Mouse (Mus musculus): Measurements from ENCODE around the gene B4galt4. TPM values are rescaled to one million over a fixed set of nuclear protein-coding genes. Genes with fewer than 3 reads are reported as not detected.

B4galt4 gene
- polyA plus RNA-seq, 1 experiment = 18.0 TPM

GRCm38 (mm10) chr16:38724256-38724655, 17.8 kb upstream of the B4galt4 start:
- Histone ChIP-seq H3K4me1 (ENCODE audit: control insufficient read depth, insufficient read depth, low read length) (peaks cover 5% of the 10 kb centered on the region), H3K4me3 (replicated peaks; ENCODE audit: extremely low read depth, low read depth, low read length) (no peak overlapping the region)
- no peak for TF ChIP-seq CTCF (IDR thresholded peaks at IDR 0.05; ENCODE audit: insufficient read depth, low read length)
- TF ChIP-seq POLR2A (IDR thresholded peaks at IDR 0.05; ENCODE audit: borderline replicate concordance, extremely low read depth, low read depth, low read length) = no peak
- DNase-seq = peak; percentile 7
- 47% methylated on average over 8 of the region's 8 CpGs for WGBS

GRCm38 (mm10) chr16:38724974-38725373, 17.1 kb upstream of the B4galt4 start:
- TF ChIP-seq POLR2A (IDR thresholded peaks at IDR 0.05; ENCODE audit: borderline replicate concordance, extremely low read depth, low read depth, low read length) = peak; percentile 33; the same call in 1 of the 2 replicates
- TF ChIP-seq CTCF (IDR thresholded peaks at IDR 0.05; ENCODE audit: insufficient read depth, low read length) = no peak
- peaks cover 9% of the 10 kb centered on the region for H3K4me1 ChIP-seq (ENCODE audit: control insufficient read depth, insufficient read depth, low read length)
- H3K4me3 ChIP-seq (replicated peaks; ENCODE audit: extremely low read depth, low read depth, low read length) = peak overlapping the region; percentile 24
- whole genome bisulfite sequencing = 42% methylated on average over 13 of the region's 13 CpGs
- peak; percentile 17 for DNase-seq

- 94% methylated on average over 15 of the region's 15 CpGs for WGBS
- DNase-seq = peak; percentile 1
- peaks cover 15% of the 10 kb centered on the region for H3K4me1 ChIP-seq (ENCODE audit: control insufficient read depth, insufficient read depth, low read length)
- no peak for TF ChIP-seq POLR2A (IDR thresholded peaks at IDR 0.05; ENCODE audit: borderline replicate concordance, extremely low read depth, low read depth, low read length)
- H3K4me3 ChIP-seq (replicated peaks; ENCODE audit: extremely low read depth, low read depth, low read length) = no peak overlapping the region
Observed at GRCm38 (mm10) chr16:38728576-38729132, 13.4 kb upstream of the B4galt4 start.

- TF ChIP-seq POLR2A (IDR thresholded peaks at IDR 0.05; ENCODE audit: borderline replicate concordance, extremely low read depth, low read depth, low read length) = no peak
- TF ChIP-seq CTCF (IDR thresholded peaks at IDR 0.05; ENCODE audit: insufficient read depth, low read length) = no peak
- DNase-seq = peak; percentile 9
- WGBS = 54% methylated on average over 6 of the region's 6 CpGs
- H3K4me1 ChIP-seq (ENCODE audit: control insufficient read depth, insufficient read depth, low read length) = peaks cover 15% of the 10 kb centered on the region
- H3K4me3 ChIP-seq (replicated peaks; ENCODE audit: extremely low read depth, low read depth, low read length) = no peak overlapping the region
Observed at GRCm38 (mm10) chr16:38729139-38729538, 12.9 kb upstream of the B4galt4 start.

- DNase-seq = peak; percentile 18
Observed at GRCm38 (mm10) chr16:38729610-38730288, 12.3 kb upstream of the B4galt4 start.

GRCm38 (mm10) chr16:38730921-38731320, 11.1 kb upstream of the B4galt4 start:
- no peak for TF ChIP-seq POLR2A (IDR thresholded peaks at IDR 0.05; ENCODE audit: borderline replicate concordance, extremely low read depth, low read depth, low read length)
- no peak for TF ChIP-seq CTCF (IDR thresholded peaks at IDR 0.05; ENCODE audit: insufficient read depth, low read length)
- H3K4me3 ChIP-seq (replicated peaks; ENCODE audit: extremely low read depth, low read depth, low read length) = no peak overlapping the region
- DNase-seq = peak; percentile 3
- H3K4me1 ChIP-seq (ENCODE audit: control insufficient read depth, insufficient read depth, low read length) = peaks cover 12% of the 10 kb centered on the region
- 24% methylated on average over 8 of the region's 8 CpGs for WGBS

More at GRCm38 (mm10) chr16:38729610-38730288, 12.3 kb upstream of the B4galt4 start:
- Histone ChIP-seq H3K4me1 (ENCODE audit: control insufficient read depth, insufficient read depth, low read length) (peaks cover 15% of the 10 kb centered on the region), H3K4me3 (replicated peaks; ENCODE audit: extremely low read depth, low read depth, low read length) (peak overlapping the region; percentile 69)
- peak; percentile 20; the same call in 1 of the 2 replicates for TF ChIP-seq CTCF (IDR thresholded peaks at IDR 0.05; ENCODE audit: insufficient read depth, low read length)
- TF ChIP-seq POLR2A (IDR thresholded peaks at IDR 0.05; ENCODE audit: borderline replicate concordance, extremely low read depth, low read depth, low read length) = 0 out of 2 replicates have a peak, but pooled peaks have one; percentile 16
- 19% methylated on average over 15 of the region's 15 CpGs for WGBS

DNA sequence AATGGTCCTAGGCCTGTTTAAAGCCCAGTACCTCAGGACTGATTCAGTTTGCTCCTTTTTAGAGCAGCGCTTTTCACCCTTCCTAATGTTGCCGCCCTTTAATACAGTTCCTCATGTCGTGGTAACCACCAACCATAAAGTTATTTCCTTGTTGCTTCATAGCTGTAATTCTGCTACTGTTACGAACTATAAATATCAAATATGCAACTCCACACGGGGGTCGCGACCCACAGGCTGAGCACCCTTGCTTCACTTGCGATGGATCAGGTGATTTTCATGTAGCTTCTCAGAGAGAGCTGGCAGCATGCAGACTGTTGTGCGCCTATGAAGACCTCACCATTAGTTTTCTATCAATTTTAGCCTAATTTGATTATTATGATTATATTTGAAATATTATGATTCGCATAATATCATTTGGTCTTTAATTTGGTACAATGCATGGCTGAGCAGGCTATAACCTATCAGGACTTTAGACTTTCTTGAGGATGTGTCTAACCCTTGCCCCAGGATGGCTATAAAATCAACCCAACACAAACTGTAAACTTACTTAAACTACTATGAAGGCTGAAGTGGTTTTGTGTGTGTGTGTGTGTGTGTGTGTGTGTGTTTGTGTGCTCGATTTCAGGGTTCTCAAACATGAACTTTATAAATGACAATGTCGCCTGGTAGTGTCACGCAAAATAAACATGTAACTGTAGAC, 710 bp upstream of the B4galt4 start:
- 72% methylated on average over 13 of the region's 13 CpGs for WGBS
- DNase-seq = peak; percentile 2
- H3K4me3 ChIP-seq (replicated peaks; ENCODE audit: extremely low read depth, low read depth, low read length) = peak overlapping the region; percentile 97
- H3K4me1 ChIP-seq (ENCODE audit: control insufficient read depth, insufficient read depth, low read length) = peaks cover 9% of the 10 kb centered on the region
- TF ChIP-seq CTCF (IDR thresholded peaks at IDR 0.05; ENCODE audit: insufficient read depth, low read length) = no peak
- TF ChIP-seq POLR2A (IDR thresholded peaks at IDR 0.05; ENCODE audit: borderline replicate concordance, extremely low read depth, low read depth, low read length) = no peak

DNA sequence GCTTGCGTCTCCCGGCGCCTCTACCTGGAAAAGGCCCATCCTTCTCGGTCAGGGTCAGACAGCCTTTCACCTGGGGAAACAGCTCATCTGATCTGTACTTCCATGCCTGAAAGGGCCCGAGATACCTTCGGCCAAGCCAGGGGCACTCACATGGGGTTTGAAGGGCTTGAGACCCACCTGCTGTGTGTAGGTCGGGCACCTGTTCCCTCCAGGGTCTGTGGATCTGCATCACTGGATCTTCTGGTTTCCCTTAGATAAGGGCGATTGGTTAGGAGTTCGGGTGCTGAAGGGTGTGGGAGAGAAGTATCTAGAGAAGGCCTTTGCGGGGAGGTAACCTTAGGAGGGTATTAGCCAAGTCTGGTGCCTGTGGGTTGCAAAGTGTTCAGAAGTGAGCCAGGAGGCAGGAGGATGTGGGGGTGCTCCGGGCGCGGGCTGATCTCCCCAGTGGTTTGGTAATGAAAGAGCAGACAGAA, 631 bp downstream of the B4galt4 start:
- peak; percentile 59 for DNase-seq
- WGBS = under 1% methylated on average over 13 of the region's 13 CpGs
- Histone ChIP-seq H3K4me3 (replicated peaks; ENCODE audit: extremely low read depth, low read depth, low read length) (peak overlapping the region; percentile 97), H3K4me1 (ENCODE audit: control insufficient read depth, insufficient read depth, low read length) (peaks cover 9% of the 10 kb centered on the region)
- TF ChIP-seq CTCF (IDR thresholded peaks at IDR 0.05; ENCODE audit: insufficient read depth, low read length) (no peak), POLR2A (IDR thresholded peaks at IDR 0.05; ENCODE audit: borderline replicate concordance, extremely low read depth, low read depth, low read length) (no peak)

DNA sequence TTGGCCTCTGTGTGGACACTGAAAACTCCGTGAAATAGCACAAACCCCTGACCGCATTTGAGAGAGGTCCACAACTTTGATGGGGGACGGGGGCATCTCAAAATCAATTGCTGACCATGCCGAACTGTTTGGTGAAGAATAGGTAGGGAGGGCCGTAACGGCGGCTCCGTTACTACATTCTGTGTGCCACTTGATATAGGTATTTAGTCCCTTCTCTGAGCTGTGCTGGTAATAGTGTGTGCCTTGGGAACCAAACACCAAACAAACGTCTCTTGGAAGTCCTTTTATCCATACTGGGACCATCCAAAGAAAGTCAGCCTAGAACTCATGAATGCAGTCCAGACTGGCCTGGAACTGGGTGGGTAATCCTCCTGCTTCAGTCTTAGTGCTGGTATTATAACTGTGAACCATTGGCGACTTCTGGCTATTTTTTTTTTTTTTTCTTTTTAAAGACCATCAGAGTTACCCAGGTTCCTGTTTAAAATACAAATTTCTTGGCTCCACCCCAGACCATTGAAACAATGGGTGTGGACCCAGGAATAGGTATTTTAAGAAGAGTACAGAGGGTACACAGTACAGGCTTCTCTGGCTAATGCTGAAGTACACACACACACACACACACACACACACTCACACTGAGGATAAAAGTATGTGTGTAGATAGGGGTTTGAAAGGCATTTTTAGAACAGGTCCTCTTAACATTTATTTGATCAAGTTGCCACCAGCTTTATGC, 2.0 kb downstream of the B4galt4 start:
- 75% methylated on average over 10 of the region's 10 CpGs for WGBS
- peak overlapping the region; percentile 2 for H3K4me3 ChIP-seq (replicated peaks; ENCODE audit: extremely low read depth, low read depth, low read length)
- peaks cover 9% of the 10 kb centered on the region for H3K4me1 ChIP-seq (ENCODE audit: control insufficient read depth, insufficient read depth, low read length)
- DNase-seq = peak; percentile 5
- TF ChIP-seq POLR2A (IDR thresholded peaks at IDR 0.05; ENCODE audit: borderline replicate concordance, extremely low read depth, low read depth, low read length) (no peak), CTCF (IDR thresholded peaks at IDR 0.05; ENCODE audit: insufficient read depth, low read length) (no peak)
